Mouse (Mus musculus) monocyte, adult 5-6 weeks (primary cell): ENCODE measurements around the gene Zfp512b. TPM values are rescaled to one million over a fixed set of nuclear protein-coding genes. Genes with fewer than 3 reads are reported as not detected.
A peak's percentile ranks its signal among the peaks of the same experiment; 100 is the strongest.

Experiments used
- ATAC-seq: fragments of 153-309, 156-312 bp; replicated peaks from 2 replicates; pipeline ENCODE4 v1.8.0; 2017; ENCODE audit warnings: mild to moderate bottlenecking; ENCODE audit not compliant: low TSS enrichment, insufficient number of reproducible peaks, severe bottlenecking, poor library complexity, low FRiP score
- total RNA-seq: library from RNA; stranded (forward); fragments of 200-1000, 200-491, 200-594 nt; gene quantifications from 3 replicates; pipeline ENCODE4 v1.2.3, GENCODE M21; 2017

Gene Zfp512b
- total RNA-seq, 1 experiment from 2014 or later = 6.6 TPM

GRCm38 (mm10) chr2:181537444-181538047 lies 55.1 kb downstream of the Zfp512b start:
- no peak for ATAC-seq

GRCm38 (mm10) chr2:181536410-181536809 lies 56.2 kb downstream of the Zfp512b start:
- peak; percentile 98 for ATAC-seq

DNA sequence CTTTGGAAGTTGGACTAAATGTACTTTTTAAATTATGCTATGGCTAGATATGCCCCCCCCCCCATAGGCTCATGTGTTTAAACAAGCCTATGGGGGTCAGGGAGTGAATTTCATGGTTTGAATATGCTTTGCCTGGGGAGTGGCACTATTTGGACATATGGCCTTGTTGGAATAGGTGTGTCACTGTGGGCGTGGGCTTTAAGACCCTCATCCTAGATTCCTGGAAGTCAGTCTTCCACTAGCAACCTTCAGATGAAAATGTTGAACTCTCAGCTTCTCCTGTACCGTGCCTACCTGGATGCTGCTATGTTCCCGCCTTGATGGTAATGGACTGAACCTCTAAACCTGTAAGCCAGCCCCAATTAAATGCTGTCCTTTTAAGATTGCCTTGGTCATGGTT lies 60.0 kb downstream of the Zfp512b start:
- no peak for ATAC-seq

Other genes with a start within 250 kb of the Zfp512b start
- 65.6 to 98.9 TPM (median 66.9 TPM) in 3 replicates for gene Zgpat, start 227.9 kb downstream of the Zfp512b start, total RNA-seq
- gene Arfrp1, start 227.4 kb downstream of the Zfp512b start, total RNA-seq = 51.2 to 71.0 TPM (median 67.9 TPM) in 3 replicates
- gene Lime1, start 212.7 kb downstream of the Zfp512b start, total RNA-seq = 55.7 to 137 TPM (median 104 TPM) in 3 replicates
- gene Zbtb46, start 133.4 kb downstream of the Zfp512b start, total RNA-seq = 2.3 to 4.3 TPM (median 3.8 TPM) in 3 replicates
- not detected in 3 replicates for gene Abhd16b, start 99.6 kb downstream of the Zfp512b start, total RNA-seq
- gene Tpd52l2, start 95.7 kb downstream of the Zfp512b start, total RNA-seq = 87.5 to 134 TPM (median 104 TPM) in 3 replicates
- 47.3 to 71.5 TPM (median 52.6 TPM) in 3 replicates for gene Dnajc5, start 72.3 kb downstream of the Zfp512b start, total RNA-seq
- gene Uckl1, start 7.9 kb downstream of the Zfp512b start, total RNA-seq = 106 to 183 TPM (median 161 TPM) in 3 replicates
- gene Prpf6, start 935 bp downstream of the Zfp512b start, total RNA-seq = 65.7 to 104 TPM (median 96.6 TPM) in 3 replicates
- gene Samd10, start 6.4 kb upstream of the Zfp512b start, total RNA-seq = 1.5 to 5.5 TPM (median 4.5 TPM) in 3 replicates
- gene Gm29797, start 64.2 kb upstream of the Zfp512b start, total RNA-seq = not detected in 3 replicates
- gene Sox18, start 78.8 kb upstream of the Zfp512b start, total RNA-seq = not detected in 3 replicates
- 3.8 to 20.0 TPM (median 10.0 TPM) in 3 replicates for gene Tcea2, start 87.5 kb upstream of the Zfp512b start, total RNA-seq
- gene Rgs19, start 101.2 kb upstream of the Zfp512b start, total RNA-seq = 102 to 134 TPM (median 128 TPM) in 3 replicates
- not detected in 3 replicates for gene Lkaaear1, start 105.6 kb upstream of the Zfp512b start, total RNA-seq
- 0.19 TPM in 1 of 3 replicates, not detected in the others for gene Oprl1, start 122.2 kb upstream of the Zfp512b start, total RNA-seq
- gene Myt1, start 170.5 kb upstream of the Zfp512b start, total RNA-seq = 0.29 TPM in 1 of 3 replicates, not detected in the others
- gene Pcmtd2, start 245.1 kb upstream of the Zfp512b start, total RNA-seq = 27.3 to 61.6 TPM (median 42.9 TPM) in 3 replicates